Mouse (Mus musculus): Measurements from ENCODE around the gene Tmem41b.
"Not testable (repeated sequence)": the region's sequence is repeated elsewhere in the genome, so short reads cannot be mapped to it uniquely, and the experiment has no call there.

Gene Tmem41b

GRCm38 (mm10) chr7:109986775-109987174, at the start of gene Tmem41b:
TSS of gene Tmem41b (minus strand) at chr7:109986929.
- peak in 1 of 2 experiments; percentile 13 for DNase-seq (ENCODE audit: low spot score in 2 of 2)

- no peak for DNase-seq (ENCODE audit: low spot score in 2 of 2)
Measured at GRCm38 (mm10) chr7:110030342-110030741, 43.6 kb upstream of the Tmem41b start.

DNA sequence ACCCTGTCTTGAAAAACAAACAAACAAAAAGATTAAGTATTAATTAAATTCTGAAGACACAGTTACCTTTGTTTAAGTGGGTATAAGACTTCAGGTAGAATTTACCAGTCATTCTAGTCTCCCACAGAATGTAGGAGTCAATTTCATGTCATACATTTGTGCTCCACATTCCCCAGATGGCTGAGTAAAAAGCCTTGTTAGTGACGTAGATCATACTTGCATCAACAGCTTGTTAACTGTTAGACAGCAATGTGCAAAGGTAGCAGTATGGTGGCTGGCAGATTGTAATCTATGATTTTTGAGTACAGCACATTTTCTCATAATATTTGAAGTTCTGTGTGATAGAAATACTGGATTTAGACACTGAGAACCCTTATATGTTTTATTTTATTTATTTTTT, 42.1 kb upstream of the Tmem41b start:
- DNase-seq (ENCODE audit: low spot score in 2 of 2): no peak

DNA sequence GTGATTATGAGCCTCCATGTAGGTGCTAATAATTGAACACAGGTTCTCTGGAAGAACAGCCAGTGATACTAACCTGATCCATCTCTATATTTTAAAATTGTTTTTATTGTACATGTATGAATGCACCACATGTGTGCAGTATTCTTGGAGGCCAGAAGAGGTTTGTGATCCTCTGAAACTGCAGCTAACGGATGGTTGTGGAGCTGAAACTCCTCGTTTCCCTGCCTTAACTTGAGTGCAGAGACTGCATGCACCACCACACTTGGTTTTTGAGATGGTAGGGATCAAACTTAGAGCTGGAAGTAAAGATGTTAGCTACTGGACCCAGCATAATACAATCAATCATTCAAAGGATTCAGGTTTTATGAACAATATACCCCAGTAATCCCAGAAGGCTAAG, 39.9 kb upstream of the Tmem41b start:
- no peak for DNase-seq (ENCODE audit: low spot score in 2 of 2)

DNA sequence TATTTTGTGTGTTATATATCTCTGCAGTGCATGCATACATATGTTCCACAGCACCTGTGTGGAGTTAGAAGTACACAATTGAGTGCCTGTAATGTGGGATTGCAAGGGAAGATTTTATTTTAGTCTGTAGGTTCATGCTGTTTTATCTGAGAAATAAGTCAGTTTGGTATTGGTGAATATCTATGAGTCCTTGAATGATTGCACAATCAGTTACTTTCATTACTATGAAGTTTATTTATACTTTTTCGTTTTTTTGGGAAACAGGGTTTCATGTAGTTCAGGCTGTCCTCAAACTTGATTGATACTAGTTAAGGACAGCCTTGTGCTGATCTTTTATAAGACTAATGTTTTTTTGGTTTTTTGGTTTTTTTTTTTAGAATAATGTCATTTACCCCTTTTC, 36.8 kb upstream of the Tmem41b start:
- no peak for DNase-seq (ENCODE audit: low spot score in 2 of 2)

- peak in 1 of 2 experiments; percentile 19 for DNase-seq (ENCODE audit: low spot score in 2 of 2)
Measured at GRCm38 (mm10) chr7:110018631-110019482, 32.1 kb upstream of the Tmem41b start.

DNA sequence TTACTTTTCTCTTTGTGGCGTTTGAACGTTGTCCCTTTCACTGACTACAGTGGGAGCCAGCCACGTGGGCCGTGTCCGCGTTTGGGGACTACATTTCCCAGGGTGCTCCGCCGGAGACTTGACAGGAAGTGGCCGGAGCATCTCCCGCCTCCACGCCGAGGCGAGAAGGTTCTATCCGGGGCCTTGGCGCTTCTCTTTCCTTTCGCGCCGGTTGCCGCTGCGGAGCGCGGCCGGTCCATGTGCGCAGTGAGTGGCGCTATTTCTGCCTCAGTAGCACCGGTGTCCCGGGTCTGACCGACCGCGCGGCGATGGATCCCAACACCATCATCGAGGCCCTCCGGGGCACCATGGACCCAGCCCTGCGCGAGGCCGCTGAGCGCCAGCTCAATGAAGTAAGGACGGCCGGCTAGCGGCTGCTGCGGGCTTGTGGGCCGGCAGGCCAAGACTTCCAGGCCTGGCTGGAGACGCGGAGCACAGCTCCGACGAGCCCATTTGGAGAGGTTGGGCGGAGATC, 31.4 kb upstream of the Tmem41b start, which contains the start of gene Ipo7:
Gene Ipo7, plus strand, starts transcription at position 158 of the 514 bp plus-strand sequence.
- DNase-seq (ENCODE audit: low spot score in 2 of 2): peak; percentile 86 to 87

GRCm38 (mm10) chr7:110014272-110014671, 27.5 kb upstream of the Tmem41b start:
- DNase-seq (ENCODE audit: low spot score in 2 of 2): no peak

DNA sequence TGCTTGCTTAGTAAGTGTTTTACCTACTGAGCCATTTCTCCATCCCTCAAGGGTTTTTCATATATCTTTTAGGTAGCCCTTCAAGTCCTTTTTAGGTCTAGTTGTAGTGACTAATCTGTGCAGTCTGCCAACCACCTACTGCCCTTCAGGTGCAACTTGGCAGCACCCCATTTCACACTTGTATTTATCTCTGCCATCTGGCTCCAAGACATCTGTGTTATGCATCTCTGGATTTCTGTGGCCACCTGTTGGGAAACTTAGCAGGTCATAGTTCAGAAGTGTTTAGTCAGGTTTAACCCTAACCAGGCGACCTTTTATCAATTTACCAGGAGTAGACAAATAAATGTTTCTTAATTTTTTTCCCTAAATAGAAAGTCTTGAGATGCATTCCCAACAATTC, 24.7 kb upstream of the Tmem41b start:
- DNase-seq (ENCODE audit: low spot score in 2 of 2): no peak

DNA sequence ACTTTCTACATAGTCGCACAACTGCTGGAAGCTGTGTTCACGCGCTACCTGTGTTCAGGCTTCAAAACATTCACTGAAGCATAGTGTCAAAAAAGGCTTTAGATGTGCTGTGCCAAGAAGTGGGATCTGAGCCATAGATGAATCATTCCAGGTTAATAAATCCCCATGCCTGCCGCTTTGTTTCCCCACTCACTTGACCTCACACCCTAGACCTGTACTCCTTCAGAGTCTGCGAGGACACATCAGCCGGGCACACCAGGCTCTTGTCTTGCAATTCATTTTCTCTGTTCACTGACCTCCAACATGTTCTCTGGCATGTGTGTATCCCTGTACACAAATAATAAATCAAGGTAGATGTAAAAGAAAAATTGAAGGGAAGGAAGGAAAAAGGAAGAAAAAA, 22.4 kb upstream of the Tmem41b start:
- DNase-seq (ENCODE audit: low spot score in 2 of 2): no peak

DNA sequence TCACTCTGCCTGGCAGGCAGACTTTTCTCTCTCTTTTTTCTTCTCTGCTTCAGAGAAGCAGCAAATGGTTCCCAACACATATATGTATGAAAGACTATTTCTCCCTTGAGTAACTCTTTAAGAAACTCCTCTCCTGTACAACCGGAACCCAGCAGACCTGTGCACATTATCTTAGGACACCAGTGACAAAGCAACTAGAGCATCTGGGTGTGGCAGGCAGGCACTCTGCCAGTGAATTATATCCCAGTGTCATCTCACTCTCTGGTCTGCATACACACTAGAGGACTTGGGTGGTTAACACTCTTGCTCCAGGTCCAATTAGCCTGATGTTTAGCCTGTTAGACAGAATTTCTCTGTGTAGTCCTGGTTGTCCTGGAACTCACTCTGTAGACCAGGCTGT, 21.8 kb upstream of the Tmem41b start:
- no peak for DNase-seq (ENCODE audit: low spot score in 2 of 2)

- DNase-seq (ENCODE audit: low spot score in 2 of 2): no peak
Measured at GRCm38 (mm10) chr7:110006471-110007195, 19.9 kb upstream of the Tmem41b start.

GRCm38 (mm10) chr7:110005976-110006375, 19.2 kb upstream of the Tmem41b start:
- DNase-seq (ENCODE audit: low spot score in 2 of 2): no peak

- no peak for DNase-seq (ENCODE audit: low spot score in 2 of 2)
Measured at GRCm38 (mm10) chr7:110002968-110003367, 16.2 kb upstream of the Tmem41b start.

- DNase-seq (ENCODE audit: low spot score in 2 of 2): no peak
Measured at GRCm38 (mm10) chr7:110002092-110002491, 15.4 kb upstream of the Tmem41b start.

GRCm38 (mm10) chr7:109998388-109998787, 11.7 kb upstream of the Tmem41b start:
- DNase-seq (ENCODE audit: low spot score in 2 of 2): no peak

GRCm38 (mm10) chr7:109993157-109993959, 6.6 kb upstream of the Tmem41b start:
- DNase-seq (ENCODE audit: low spot score in 2 of 2): no peak

DNA sequence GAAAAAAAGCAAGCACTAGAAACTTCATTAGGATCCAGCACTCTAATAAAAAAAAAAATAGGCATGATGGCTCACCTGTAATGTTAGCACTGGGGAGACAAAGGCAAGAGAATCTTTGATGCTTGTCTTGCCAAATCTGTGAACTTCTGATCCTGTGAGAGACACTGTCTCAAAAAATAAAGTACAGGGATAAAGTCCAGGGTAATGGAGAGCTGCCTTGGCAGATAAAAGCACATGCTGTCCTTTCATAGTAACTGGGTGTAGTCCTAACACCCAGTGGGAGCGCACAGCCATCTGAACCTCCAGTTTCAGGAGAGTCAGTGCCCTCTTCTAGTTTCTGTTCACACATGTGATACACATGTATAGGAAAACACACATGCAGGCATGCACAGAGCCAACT, 4.6 kb upstream of the Tmem41b start:
- DNase-seq (ENCODE audit: low spot score in 2 of 2): no peak

DNA sequence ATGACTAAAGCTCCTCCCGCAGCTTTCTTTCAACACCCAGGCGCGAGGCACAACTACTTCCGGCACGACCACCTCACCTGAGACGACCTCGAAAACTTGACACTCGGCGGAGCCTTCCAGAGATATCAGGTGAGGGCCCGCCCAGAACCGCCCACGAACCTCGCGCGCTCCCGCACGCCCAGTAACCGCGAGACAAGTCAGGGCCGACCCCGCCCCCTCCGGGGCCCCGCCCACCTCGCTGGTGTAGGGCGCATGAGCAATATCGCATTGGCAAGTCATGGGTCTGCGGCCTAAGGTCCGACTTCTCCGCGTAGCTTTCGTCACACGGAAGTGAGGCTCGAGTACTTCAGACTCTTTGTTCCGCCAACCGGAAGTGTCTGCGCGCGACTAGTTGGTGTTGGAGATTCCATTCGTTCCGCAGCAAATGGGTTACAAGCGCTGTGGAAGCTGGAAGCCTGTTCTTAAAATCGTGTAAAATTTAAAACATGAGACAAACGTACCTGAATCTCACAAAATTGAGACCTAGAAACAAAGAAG, 528 bp downstream of the Tmem41b start:
- DNase-seq (ENCODE audit: low spot score in 2 of 2): peak; percentile 98

DNA sequence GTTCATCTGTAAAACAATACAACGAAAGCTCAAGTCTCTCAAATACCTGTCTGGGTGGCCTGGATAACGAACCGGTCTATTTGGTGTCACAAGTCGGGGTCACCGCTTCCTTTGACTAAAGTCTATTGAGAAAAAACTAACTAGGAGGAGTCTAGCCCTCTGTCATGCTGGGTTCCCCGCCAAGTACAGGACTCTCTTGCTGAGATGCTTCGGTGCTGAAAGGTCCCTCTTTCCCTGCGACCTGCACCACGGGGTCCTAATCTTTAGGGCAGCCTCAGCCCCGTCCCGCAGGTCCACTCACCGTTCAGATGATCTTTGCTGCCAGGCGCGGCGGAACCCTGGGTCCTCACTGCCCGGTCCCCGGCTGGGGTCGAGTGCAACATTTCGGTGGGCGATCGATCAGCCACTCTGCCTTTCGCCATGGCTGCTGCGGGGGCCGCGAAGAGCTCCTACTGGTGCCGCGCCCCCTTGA, 1.0 kb downstream of the Tmem41b start:
- peak in 1 of 2 experiments; percentile 14 for DNase-seq (ENCODE audit: low spot score in 2 of 2)

- not testable (repeated sequence) for DNase-seq (ENCODE audit: low spot score in 2 of 2)
Measured at GRCm38 (mm10) chr7:109984608-109985007, 2.1 kb downstream of the Tmem41b start.

Measured in thymus, postnatal 10 days (tissue).